Mouse (Mus musculus): Measurements from ENCODE around the gene Nudt3. TPM values are rescaled to one million over a fixed set of nuclear protein-coding genes. Genes with fewer than 3 reads are reported as not detected.

Gene Nudt3
- 40.4 and 41.3 TPM in 2 replicates for polyA plus RNA-seq (2015; fragmentation: Nextera tagmentation; extraction: Ambion mirVana)

GRCm38 (mm10) chr17:27623360-27624326 is at the start of gene Nudt3:
Gene Nudt3, minus strand, starts transcription at chr17:27623495.

GRCm38 (mm10) chr17:27655089-27656010 is 32.1 kb upstream of the Nudt3 start, which contains the start of gene Pacsin1:
Gene Pacsin1, plus strand, starts transcription at chr17:27655509.

GRCm38 (mm10) chr17:27636132-27637020 is 13.1 kb upstream of the Nudt3 start, which contains the start of gene Rps10:
Gene Rps10, minus strand, starts transcription at chr17:27636669.

GRCm38 (mm10) chr17:27634871-27635574 is 11.7 kb upstream of the Nudt3 start, which contains the start of gene RPS10-NUDT3:
Gene RPS10-NUDT3, minus strand, starts transcription at chr17:27635222.

GRCm38 (mm10) chr17:27565163-27565941 is 57.9 kb downstream of the Nudt3 start, which contains the start of gene AI413582:
Gene AI413582, minus strand, starts transcription at chr17:27565756.

GRCm38 (mm10) chr17:27556315-27557011 is 66.8 kb downstream of the Nudt3 start, which contains the start of gene Hmga1:
Gene Hmga1, plus strand, starts transcription at chr17:27556497.

Other genes with a start within 250 kb of the Nudt3 start
- not detected in 2 replicates for gene Grm4, start 102.1 kb downstream of the Nudt3 start, polyA plus RNA-seq (2015; fragmentation: Nextera tagmentation; extraction: Ambion mirVana)
- gene Hmga1, start 67.0 kb downstream of the Nudt3 start, polyA plus RNA-seq (2015; fragmentation: Nextera tagmentation; extraction: Ambion mirVana) = 113 and 125 TPM in 2 replicates
- 34.4 and 42.1 TPM in 2 replicates for gene AI413582, start 57.7 kb downstream of the Nudt3 start, polyA plus RNA-seq (2015; fragmentation: Nextera tagmentation; extraction: Ambion mirVana)
- gene RPS10-NUDT3, start 11.7 kb upstream of the Nudt3 start, polyA plus RNA-seq (2015; fragmentation: Nextera tagmentation; extraction: Ambion mirVana) = not detected in 2 replicates
- 1,040 and 1,063 TPM in 2 replicates for gene Rps10, start 13.2 kb upstream of the Nudt3 start, polyA plus RNA-seq (2015; fragmentation: Nextera tagmentation; extraction: Ambion mirVana)
- 0.54 and 1.4 TPM in 2 replicates for gene Pacsin1, start 32.0 kb upstream of the Nudt3 start, polyA plus RNA-seq (2015; fragmentation: Nextera tagmentation; extraction: Ambion mirVana)
- 0.12 TPM in 1 of 2 replicates, not detected in the other for gene Spdef, start 105.5 kb upstream of the Nudt3 start, polyA plus RNA-seq (2015; fragmentation: Nextera tagmentation; extraction: Ambion mirVana)
- gene D17Wsu92e, start 197.2 kb upstream of the Nudt3 start, polyA plus RNA-seq (2015; fragmentation: Nextera tagmentation; extraction: Ambion mirVana) = 26.5 and 26.8 TPM in 2 replicates
- gene Snrpc, start 214.7 kb upstream of the Nudt3 start, polyA plus RNA-seq (2015; fragmentation: Nextera tagmentation; extraction: Ambion mirVana) = 222 and 225 TPM in 2 replicates
- gene Uhrf1bp1, start 232.9 kb upstream of the Nudt3 start, polyA plus RNA-seq (2015; fragmentation: Nextera tagmentation; extraction: Ambion mirVana) = 3.2 and 3.5 TPM in 2 replicates

Measured in spleen, postnatal 0 days (tissue).